Mouse (Mus musculus): ENCODE measurements around the gene Gpld1.

Gpld1 gene

DNA sequence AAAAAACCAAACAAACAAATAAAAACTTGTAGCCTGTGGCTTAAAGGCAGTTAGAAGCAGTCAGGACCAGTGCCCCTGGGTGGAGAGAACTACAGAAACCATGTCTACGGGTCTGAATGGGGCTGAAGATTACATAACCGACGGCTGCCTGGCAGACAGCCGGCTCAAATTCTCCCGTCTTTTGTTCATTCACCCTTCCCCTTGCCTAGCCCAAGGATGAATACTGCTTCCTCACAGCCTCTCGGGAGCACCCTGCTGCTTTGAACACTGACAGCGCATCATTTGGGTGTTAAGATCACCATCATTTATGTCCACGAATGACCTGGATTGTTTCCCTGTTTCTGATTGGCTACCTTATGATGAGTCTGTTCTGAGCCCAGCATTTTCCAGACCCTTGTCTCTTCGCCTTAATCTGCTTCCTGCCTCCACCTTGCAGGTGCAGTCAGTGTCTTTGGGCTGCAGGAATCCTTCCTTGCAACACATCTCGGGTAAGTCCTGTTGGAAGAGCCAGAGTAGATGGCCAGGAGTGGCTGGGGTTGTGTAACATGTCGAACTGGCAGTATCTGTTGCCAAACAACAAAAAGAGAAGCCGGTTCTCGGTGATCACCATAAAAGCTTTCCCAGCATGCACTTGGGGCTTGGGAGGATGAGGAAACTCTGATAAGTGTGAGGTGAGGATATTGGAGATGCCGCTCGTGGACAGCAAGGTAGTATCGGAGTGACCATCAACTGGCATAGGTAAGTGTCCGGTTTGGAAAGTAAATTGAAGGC is at the start of gene Gpld1:
Gpld1 (plus strand) TSS at position 641 of the 771 bp plus-strand sequence.
- DNase-seq, result no peak

GRCm38 (mm10) chr13:24893880-24894279 is 49.1 kb upstream of the Gpld1 start:
- peak; percentile 72 for DNase-seq

- no peak for DNase-seq
These were observed 41.0 kb upstream of the Gpld1 start for GRCm38 (mm10) chr13:24901916-24902315.

- DNase-seq, result no peak
These were observed 39.5 kb upstream of the Gpld1 start for GRCm38 (mm10) chr13:24903412-24903811.

GRCm38 (mm10) chr13:24905422-24905821 is 37.5 kb upstream of the Gpld1 start:
- DNase-seq, result no peak

DNA sequence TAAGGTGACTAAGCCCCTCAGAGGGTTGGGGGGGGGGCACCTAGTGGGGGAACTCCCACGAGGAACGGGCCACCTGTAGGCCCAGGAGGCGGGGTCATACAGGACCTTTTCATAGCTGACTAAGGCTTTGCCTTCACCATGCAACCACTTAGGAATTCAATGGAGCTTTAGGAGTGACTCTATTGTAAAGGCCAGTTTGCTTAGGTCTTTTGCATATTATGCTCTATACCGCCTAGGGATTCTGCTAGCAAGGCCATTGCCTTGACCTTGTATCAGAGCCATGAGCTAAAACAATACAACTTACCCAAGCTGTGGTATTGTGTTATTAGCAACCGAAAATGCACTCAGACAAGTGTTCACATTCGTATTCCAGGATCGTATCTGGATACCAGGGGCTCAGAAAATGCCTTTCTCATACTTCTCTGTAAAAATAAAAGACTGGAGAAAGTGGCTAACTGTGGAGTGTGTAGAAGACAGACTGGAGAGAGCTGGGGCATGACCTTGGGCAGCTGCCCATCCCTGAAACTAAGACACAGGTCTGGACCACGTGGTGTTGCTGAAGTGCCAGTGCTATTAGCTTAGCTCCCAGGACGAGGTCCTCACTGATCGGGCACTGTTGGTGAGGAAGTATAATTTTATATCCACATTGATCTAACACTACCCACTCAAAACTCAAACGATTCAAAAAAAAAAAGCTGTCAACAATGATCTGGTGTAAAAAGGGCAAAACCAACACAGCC is 36.0 kb upstream of the Gpld1 start:
- peak; percentile 66 for DNase-seq

- no peak for DNase-seq
These were observed 33.8 kb upstream of the Gpld1 start for GRCm38 (mm10) chr13:24909112-24909511.

GRCm38 (mm10) chr13:24913576-24913975 is 29.4 kb upstream of the Gpld1 start:
- DNase-seq, result peak; percentile 25

DNA sequence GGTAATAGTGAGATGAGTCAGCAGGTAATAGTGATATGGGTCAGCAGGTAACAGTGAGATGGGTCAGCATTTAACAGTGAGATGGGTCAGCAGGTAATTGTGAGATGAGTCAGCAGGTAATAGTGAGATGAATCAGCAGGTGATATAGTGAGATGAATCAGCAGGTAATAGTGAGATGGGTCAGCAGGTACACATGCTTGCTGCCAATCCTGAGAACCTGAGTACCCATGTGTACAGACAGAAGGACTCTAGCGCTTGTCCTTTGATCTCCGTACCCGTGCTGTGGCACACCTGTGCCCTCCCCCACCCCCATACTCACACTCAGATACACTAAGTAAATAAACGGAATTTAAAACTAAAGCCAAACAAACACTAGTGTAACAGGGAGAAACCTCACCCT is 28.0 kb upstream of the Gpld1 start:
- no peak for DNase-seq

DNA sequence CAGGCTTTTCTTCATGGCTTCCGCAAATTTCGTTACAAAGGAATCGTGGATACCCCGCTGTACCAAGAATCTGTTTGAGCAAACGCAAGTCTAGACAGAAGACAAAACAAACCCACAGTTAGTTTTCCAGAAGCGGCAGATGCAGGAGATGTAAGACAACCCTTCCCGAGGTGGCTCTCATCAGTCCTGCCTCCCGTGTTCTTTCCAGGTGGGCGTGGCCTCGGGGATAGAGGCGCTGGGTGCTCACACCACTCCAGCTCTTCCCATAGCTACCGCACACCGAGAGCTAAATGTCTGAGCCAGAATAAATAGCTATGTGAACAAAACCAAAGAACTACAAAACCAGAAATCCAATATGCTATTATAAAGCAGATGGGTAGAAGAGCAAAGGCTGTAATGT is 27.1 kb upstream of the Gpld1 start:
- DNase-seq, result no peak

GRCm38 (mm10) chr13:24920333-24920977 is 22.5 kb upstream of the Gpld1 start:
- DNase-seq, result peak; percentile 42

GRCm38 (mm10) chr13:24921281-24921680 is 21.7 kb upstream of the Gpld1 start:
- no peak for DNase-seq

DNA sequence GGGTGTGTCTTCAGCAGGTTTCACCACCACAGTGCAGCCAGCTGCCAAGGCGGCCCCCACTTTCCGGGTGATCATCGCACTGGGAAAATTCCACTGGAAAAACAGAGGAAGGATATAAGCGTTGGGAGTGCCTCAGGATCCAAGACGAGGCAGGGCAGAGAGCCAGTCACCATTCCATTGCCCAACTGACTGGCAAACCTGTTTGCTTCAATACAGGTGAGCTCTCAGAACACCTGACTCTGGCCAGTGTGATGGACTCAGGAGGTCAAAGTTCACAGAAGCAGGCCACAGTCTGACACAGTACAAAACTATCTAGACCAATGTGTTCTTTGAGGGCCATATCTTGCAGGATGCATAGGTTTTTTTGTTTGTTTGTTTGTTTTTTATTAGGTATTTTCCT is 19.0 kb upstream of the Gpld1 start:
- DNase-seq, result no peak

GRCm38 (mm10) chr13:24930591-24930990 is 12.4 kb upstream of the Gpld1 start:
- no peak for DNase-seq

GRCm38 (mm10) chr13:24933199-24933598 is 9.8 kb upstream of the Gpld1 start:
- no peak for DNase-seq

- no peak for DNase-seq
These were observed 6.2 kb upstream of the Gpld1 start for GRCm38 (mm10) chr13:24936772-24937107.

GRCm38 (mm10) chr13:24937108-24937838 is 5.7 kb upstream of the Gpld1 start, which contains the start of gene Aldh5a1:
Gene Aldh5a1, minus strand, starts transcription at chr13:24937661.
- DNase-seq, result peak; percentile 85

- DNase-seq, result no peak
These were observed 5.1 kb upstream of the Gpld1 start for GRCm38 (mm10) chr13:24937839-24938166.

GRCm38 (mm10) chr13:24938683-24939082 is 4.3 kb upstream of the Gpld1 start:
- peak; percentile 78 for DNase-seq

- DNase-seq, result no peak
These were observed 3.5 kb upstream of the Gpld1 start for GRCm38 (mm10) chr13:24939472-24939871.

DNA sequence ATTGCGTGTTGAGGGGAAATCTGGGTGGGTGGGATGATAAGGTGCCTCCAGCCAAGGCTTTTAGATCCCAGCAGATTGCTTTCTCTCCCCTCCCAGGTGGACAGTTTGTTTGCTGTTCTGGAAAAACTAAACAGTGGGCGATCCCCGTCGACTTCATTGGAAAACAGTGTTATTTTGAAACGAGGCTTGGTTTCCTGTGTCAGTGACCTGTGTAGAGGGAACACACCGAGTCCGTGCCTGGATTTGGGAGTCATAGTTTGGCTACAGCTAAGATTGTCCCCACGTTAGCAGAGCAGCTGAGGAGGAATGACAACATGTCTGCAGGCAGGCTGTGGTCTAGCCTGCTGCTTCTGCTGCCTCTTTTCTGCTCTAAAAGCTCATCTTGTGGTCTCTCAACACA is 351 bp downstream of the Gpld1 start:
- DNase-seq, result no peak

GRCm38 (mm10) chr13:24945567-24945966 is 2.6 kb downstream of the Gpld1 start:
- no peak for DNase-seq

DNA sequence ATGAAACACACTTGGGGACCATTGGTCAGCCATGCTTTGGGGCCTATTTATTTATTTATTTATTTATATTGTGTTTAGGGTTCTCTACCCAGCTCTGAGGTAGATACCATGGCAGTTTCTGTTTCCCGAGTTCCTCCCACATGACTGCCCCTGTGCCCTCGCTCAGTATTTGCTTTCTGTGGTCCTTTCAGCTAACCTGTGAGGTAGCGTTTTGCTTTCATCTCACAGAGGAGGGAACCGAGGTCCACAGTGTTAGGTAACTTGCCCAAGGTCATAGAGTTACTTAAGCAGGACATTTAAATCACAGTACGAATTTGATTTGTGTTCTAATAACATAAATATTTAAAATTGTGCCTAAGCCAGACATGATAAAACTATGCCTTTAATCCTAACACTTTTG is 4.2 kb downstream of the Gpld1 start:
- DNase-seq, result no peak

Data from kidney, adult 18-20 months (tissue).